Mouse (Mus musculus) kidney, embryonic 16.5 days (tissue): ENCODE data around the gene Nanos3. TPM values are rescaled to one million over a fixed set of nuclear protein-coding genes. Genes with fewer than 3 reads are reported as not detected.

ENCODE experiments used
- ATAC-seq: fragments of 200-750 bp; cut with Nextera tagmentation; 2 replicates; pipeline ENCODE4 v1.8.0; 2017; ENCODE audit warnings: moderate TSS enrichment; ENCODE audit not compliant: low FRiP score, low TSS enrichment
- H3K27ac ChIP-seq: fragments of 300-500 bp; sonication (generic); 2 replicates; pipeline ENCODE4 v1.5.1; 2014; ENCODE audit warnings: low read length
- H3K27me3 ChIP-seq: fragments of 300-500 bp; sonication (generic); 2 replicates; pipeline ENCODE4 v1.6.1; 2014; ENCODE audit warnings: low read length, control low read depth, mixed read lengths; ENCODE audit not compliant: insufficient read depth
- H3K36me3 ChIP-seq: fragments of 300-500 bp; sonication (generic); 2 replicates; pipeline ENCODE4 v1.6.1; 2014; ENCODE audit warnings: low read length, control low read depth, mixed read lengths; ENCODE audit not compliant: insufficient read depth
- H3K4me1 ChIP-seq: fragments of 300-500 bp; sonication (generic); 2 replicates; pipeline ENCODE4 v1.6.1; 2014; ENCODE audit warnings: low read length, control low read depth, mixed read lengths; ENCODE audit not compliant: insufficient read depth
- H3K4me2 ChIP-seq: fragments of 300-500 bp; sonication (generic); replicated peaks from 2 replicates; pipeline ENCODE4 v1.6.1; 2014; ENCODE audit warnings: low read depth, low read length
- H3K4me3 ChIP-seq: fragments of 300-500 bp; sonication (generic); 2 replicates; pipeline ENCODE4 v1.5.1; 2014; ENCODE audit warnings: mild to moderate bottlenecking, low read length
- H3K9ac ChIP-seq: fragments of 300-500 bp; sonication (generic); replicated peaks from 2 replicates; pipeline ENCODE4 v1.6.1; 2014; ENCODE audit warnings: low read length
- H3K9me3 ChIP-seq: fragments of 300-500 bp; sonication (generic); 2 replicates; pipeline ENCODE4 v1.6.1; 2016; ENCODE audit warnings: low read length, control low read depth
- WGBS: fragments of 180-500 bp; shearing (Covaris S2); extraction: QIAGEN DNeasy Blood & Tissue Kit; methylation state at CpG from one replicate; pipeline ENCODE4 v1.1.7; 2014; 5-methylcytosine and 5-hydroxymethylcytosine counted together
- polyA plus RNA-seq: library from polyadenylated mRNA; unstranded; fragments of >200 nt; fragmentation: Nextera tagmentation; extraction: Ambion mirVana; gene quantifications from 2 replicates; pipeline ENCODE4 v1.2.1, GENCODE M21; 2015

Gene Nanos3
- polyA plus RNA-seq, 1 experiment from 2014 or later: 2.6 TPM

GRCm38 (mm10) chr8:84140838-84141237 is 44.2 kb downstream of the Nanos3 start:
- no peaks in the 10 kb centered on the region for H3K4me1 ChIP-seq
- no peaks in the 10 kb centered on the region for H3K27me3 ChIP-seq
- no peak for ATAC-seq
- H3K4me2 ChIP-seq: no peak overlapping the region
- WGBS: 85% methylated on average over 4 of the region's 4 CpGs
- H3K36me3 ChIP-seq: peaks cover 79% of the 10 kb centered on the region
- H3K9ac ChIP-seq: no peak overlapping the region
- no peak overlapping the region for H3K27ac ChIP-seq
- H3K9me3 ChIP-seq: no peaks in the 10 kb centered on the region
- H3K4me3 ChIP-seq: no peak overlapping the region

GRCm38 (mm10) chr8:84137848-84138247 is 47.2 kb downstream of the Nanos3 start:
- Histone ChIP-seq H3K9me3 (no peaks in the 10 kb centered on the region), H3K9ac (no peak overlapping the region), H3K27ac (no peak overlapping the region), H3K4me3 (no peak overlapping the region), H3K4me1 (no peaks in the 10 kb centered on the region), H3K27me3 (no peaks in the 10 kb centered on the region), H3K4me2 (no peak overlapping the region), H3K36me3 (peaks cover 89% of the 10 kb centered on the region)
- no peak for ATAC-seq
- WGBS: 90% methylated on average over 3 of the region's 3 CpGs

- 91% methylated on average over 8 of the region's 8 CpGs for WGBS
- Histone ChIP-seq H3K9me3 (no peaks in the 10 kb centered on the region), H3K4me2 (no peak overlapping the region), H3K36me3 (peaks cover 50% of the 10 kb centered on the region), H3K9ac (no peak overlapping the region), H3K27ac (no peak overlapping the region), H3K4me1 (peaks cover 5% of the 10 kb centered on the region; the same call in 1 of the 2 replicates), H3K4me3 (no peak overlapping the region), H3K27me3 (no peaks in the 10 kb centered on the region)
- no peak for ATAC-seq
Measured at GRCm38 (mm10) chr8:84132225-84132624, 52.8 kb downstream of the Nanos3 start.

GRCm38 (mm10) chr8:84130806-84131205 is 54.2 kb downstream of the Nanos3 start:
- Histone ChIP-seq H3K36me3 (peaks cover 35% of the 10 kb centered on the region), H3K9me3 (no peaks in the 10 kb centered on the region), H3K9ac (no peak overlapping the region), H3K27ac (no peak overlapping the region), H3K27me3 (no peaks in the 10 kb centered on the region), H3K4me1 (peaks cover 6% of the 10 kb centered on the region; the same call in 1 of the 2 replicates), H3K4me2 (no peak overlapping the region), H3K4me3 (no peak overlapping the region)
- WGBS: 45% methylated on average over 30 of the region's 30 CpGs
- peak; percentile 35; the same call in 1 of the 2 replicates for ATAC-seq

GRCm38 (mm10) chr8:84128277-84128676 is 56.7 kb downstream of the Nanos3 start:
- no peaks in the 10 kb centered on the region for H3K9me3 ChIP-seq
- H3K4me1 ChIP-seq: peaks cover 6% of the 10 kb centered on the region; the same call in 1 of the 2 replicates
- no peak overlapping the region for H3K4me3 ChIP-seq
- H3K9ac ChIP-seq: no peak overlapping the region
- H3K36me3 ChIP-seq: peaks cover 13% of the 10 kb centered on the region
- H3K4me2 ChIP-seq: no peak overlapping the region
- no peak overlapping the region for H3K27ac ChIP-seq
- ATAC-seq: peak; percentile 25; the same call in 1 of the 2 replicates
- no peaks in the 10 kb centered on the region for H3K27me3 ChIP-seq
- 43% methylated on average over 8 of the region's 8 CpGs for WGBS

GRCm38 (mm10) chr8:84127202-84127901 is 57.7 kb downstream of the Nanos3 start:
- Histone ChIP-seq H3K27me3 (no peaks in the 10 kb centered on the region), H3K4me2 (no peak overlapping the region), H3K27ac (no peak overlapping the region), H3K9ac (no peak overlapping the region), H3K9me3 (no peaks in the 10 kb centered on the region), H3K4me1 (peaks cover 6% of the 10 kb centered on the region; the same call in 1 of the 2 replicates), H3K4me3 (no peak overlapping the region), H3K36me3 (peaks cover 5% of the 10 kb centered on the region)
- no peak for ATAC-seq
- WGBS: 63% methylated on average over 17 of the region's 17 CpGs

GRCm38 (mm10) chr8:84126742-84127141 is 58.3 kb downstream of the Nanos3 start:
- no peak overlapping the region for H3K9ac ChIP-seq
- H3K27ac ChIP-seq: no peak overlapping the region
- H3K4me1 ChIP-seq: peaks cover 6% of the 10 kb centered on the region; the same call in 1 of the 2 replicates
- no peaks in the 10 kb centered on the region for H3K27me3 ChIP-seq
- H3K36me3 ChIP-seq: no peaks in the 10 kb centered on the region
- H3K4me3 ChIP-seq: no peak overlapping the region
- WGBS: 60% methylated on average over 2 of the region's 2 CpGs
- no peaks in the 10 kb centered on the region for H3K9me3 ChIP-seq
- no peak for ATAC-seq
- no peak overlapping the region for H3K4me2 ChIP-seq

GRCm38 (mm10) chr8:84125656-84126055 is 59.4 kb downstream of the Nanos3 start, which contains the start of gene Podnl1:
Gene Podnl1 (plus strand): TSS chr8:84125989.
- ATAC-seq: peak; percentile 56; the same call in 1 of the 2 replicates
- Histone ChIP-seq H3K27ac (no peak within 1 kb of the TSS), H3K36me3 (no peaks in the 10 kb centered on the region), H3K4me1 (peaks cover 6% of the 10 kb centered on the region; the same call in 1 of the 2 replicates), H3K9ac (0 out of 2 replicates have a peak within 1 kb of the TSS, but pooled peaks have one; percentile 15), H3K4me3 (no peak within 1 kb of the TSS), H3K4me2 (no peak within 1 kb of the TSS), H3K27me3 (no peaks in the 10 kb centered on the region), H3K9me3 (no peaks in the 10 kb centered on the region)
- WGBS: 52% methylated on average over 9 of the region's 9 CpGs
